Mouse (Mus musculus) neutrophil, adult 5-6 weeks (primary cell): ENCODE measurements around the gene Hpd. TPM values are rescaled to one million over a fixed set of nuclear protein-coding genes. Genes with fewer than 3 reads are reported as not detected.
A peak's percentile ranks its signal among the peaks of the same experiment; 100 is the strongest.

Experiments
- ATAC-seq: fragments of 151-379, 151-347 bp; 2 replicates; pipeline ENCODE4 v1.8.0; 2017; ENCODE audit warnings: mild to moderate bottlenecking, moderate TSS enrichment; ENCODE audit not compliant: insufficient number of reproducible peaks, poor library complexity, low FRiP score, severe bottlenecking; ENCODE audit errors: extremely low read depth
- total RNA-seq: library from RNA; stranded (forward); fragments of 200-1000 nt; gene quantifications from 2 replicates; pipeline ENCODE4 v1.2.3, GENCODE M21; 2017

Gene Hpd
- total RNA-seq, 1 experiment from 2014 or later: not detected

DNA sequence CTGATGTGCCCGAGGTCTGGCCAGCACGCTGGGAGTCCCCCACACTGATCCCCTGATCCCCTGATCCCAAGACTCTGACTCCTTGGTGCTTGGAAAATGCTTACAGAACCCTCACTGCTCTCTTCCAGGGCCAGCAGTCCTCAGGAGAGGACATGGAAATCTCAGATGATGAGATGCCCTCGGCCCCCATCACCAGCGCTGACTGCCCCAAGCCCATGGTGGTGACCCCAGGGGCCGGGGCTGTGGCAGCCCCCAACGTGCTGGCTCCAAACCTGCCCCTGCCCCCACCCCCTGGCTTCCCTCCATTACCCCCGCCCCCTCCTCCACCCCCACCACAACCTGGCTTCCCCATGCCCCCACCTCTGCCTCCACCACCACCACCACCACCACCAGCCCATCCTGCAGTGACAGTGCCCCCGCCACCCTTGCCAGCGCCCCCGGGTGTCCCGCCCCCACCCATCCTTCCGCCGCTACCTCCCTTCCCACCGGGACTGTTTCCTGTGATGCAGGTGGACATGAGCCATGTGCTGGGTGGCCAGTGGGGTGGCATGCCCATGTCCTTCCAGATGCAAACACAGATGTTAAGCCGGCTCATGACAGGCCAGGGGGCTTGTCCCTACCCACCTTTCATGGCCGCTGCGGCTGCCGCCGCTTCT lies 30.7 kb downstream of the Hpd start:
- no peak for ATAC-seq

DNA sequence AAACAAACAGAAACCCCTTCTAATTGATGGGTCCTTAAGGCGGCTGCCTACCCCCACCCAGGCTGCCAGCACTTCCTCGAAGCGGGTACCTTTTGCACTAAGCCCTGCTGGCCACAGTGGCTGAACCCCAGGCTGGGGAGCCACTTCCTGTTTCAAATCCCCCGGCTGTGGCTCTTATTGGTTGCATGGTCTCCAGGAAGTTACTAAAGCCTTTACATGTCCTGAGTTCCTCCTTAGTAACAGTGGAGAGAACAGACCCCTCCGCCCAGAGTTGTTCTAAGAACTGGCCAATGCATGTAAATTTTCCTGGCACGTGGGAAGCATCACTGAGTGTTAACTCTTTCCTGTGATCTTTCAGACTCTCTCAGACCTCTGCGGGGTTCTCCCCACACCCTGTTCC lies 31.4 kb downstream of the Hpd start:
- ATAC-seq: peak; percentile 68

DNA sequence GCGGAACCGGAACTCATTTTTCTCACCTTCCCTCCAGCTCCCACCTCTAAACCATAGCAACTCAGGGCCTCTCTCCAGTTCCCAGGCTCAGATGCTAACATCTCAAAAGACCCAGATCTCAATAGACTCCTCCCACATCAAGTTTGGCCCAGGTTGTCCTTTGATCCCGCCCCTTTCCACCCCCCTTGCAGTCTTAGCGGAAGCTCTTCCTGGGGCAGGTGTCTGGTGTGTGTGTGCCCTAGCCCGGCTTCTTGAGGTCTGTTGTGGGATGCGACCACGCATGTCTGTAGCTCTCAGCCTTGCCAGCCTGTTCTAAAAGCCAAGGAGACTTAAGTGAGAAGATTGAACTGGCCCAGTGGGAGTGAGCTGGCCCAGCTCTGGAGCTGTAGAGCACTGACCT lies 31.9 kb downstream of the Hpd start:
- ATAC-seq: peak; percentile 17; the same call in 1 of the 2 replicates

DNA sequence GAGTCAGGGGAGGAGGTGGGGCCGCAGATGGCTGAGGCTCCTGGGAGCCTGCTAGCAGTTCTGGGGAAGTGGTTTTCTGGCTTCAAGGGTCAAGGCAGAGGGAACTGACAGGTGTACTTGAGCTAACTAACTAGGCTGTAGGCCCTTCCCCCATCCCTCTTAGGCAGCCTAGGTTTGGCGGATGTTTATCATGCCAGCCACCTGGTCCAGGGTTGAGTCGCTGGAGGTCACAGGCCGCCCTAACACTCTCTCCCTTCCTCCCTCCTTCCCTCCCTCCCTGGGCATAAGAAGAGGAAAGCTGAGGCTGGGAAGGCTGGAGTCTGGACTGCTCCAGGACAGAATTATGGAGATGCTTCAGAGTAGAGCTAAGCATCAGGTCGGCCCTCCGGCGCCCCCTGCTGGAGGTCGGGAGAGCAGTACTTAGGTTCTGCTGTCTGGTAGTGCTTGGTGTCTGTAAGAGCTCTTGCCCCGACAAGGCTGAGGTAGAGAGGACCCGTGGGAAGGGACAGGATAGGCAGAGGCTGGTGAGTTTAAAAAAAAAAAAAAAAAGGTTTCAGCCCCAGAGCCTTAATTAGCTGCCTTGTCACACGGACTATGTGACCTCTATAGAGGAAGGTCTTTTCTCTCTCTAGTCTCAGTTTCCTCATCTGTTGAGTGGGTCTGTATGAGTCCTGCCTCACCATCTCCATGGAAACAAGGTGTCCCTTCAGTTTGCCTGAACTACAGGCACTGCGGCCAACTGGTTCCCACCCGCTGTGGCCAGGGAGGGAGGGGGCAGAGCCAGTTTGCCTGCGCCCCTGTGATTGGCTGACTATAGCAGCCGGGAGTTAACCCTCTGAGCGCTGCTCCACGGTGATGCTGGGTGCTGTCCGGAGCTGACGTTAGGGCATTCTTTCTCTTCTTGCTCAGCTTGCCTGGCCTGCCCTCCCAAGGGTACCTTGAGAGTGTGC lies 32.8 kb downstream of the Hpd start:
- peak; percentile 51 for ATAC-seq

DNA sequence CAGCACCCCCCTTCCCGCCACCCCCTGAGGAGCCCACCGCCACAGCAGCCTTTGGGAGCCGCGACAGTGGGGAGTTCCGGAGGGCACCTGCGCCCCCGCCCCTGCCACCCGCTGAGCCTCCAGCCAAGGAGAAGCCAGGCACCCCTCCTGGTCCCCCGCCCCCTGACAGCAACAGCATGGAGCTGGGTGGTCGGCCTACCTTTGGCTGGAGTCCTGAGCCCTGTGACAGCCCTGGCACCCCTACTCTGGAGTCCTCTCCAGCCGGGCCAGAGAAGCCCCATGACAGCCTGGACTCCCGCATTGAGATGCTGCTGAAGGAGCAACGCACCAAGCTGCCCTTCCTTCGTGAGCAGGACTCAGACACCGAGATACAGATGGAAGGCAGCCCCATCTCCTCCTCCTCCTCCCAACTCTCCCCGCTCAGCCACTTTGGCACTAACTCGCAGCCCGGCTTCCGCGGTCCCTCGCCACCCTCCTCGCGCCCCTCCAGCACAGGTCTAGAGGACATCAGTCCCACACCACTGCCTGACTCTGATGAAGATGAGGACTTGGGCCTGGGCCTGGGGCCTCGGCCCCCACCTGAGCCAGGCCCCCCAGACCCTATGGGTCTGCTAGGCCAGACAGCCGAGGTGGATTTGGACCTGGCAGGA lies 34.3 kb downstream of the Hpd start:
- no peak for ATAC-seq

DNA sequence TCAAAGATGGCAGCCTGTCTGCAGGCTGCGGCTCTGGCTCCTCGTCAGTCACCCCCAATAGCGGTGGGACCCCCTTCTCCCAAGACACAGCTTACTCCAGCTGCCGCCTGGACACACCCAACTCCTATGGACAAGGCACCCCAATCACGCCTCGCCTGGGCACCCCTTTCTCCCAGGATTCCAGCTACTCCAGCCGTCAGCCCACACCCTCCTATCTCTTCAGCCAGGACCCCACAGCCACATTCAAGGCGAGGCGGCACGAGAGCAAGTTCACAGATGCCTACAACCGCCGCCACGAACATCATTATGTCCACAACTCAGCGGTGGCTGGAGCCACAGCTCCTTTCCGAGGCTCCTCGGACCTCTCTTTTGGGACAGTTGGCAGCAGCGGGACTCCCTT lies 35.0 kb downstream of the Hpd start:
- ATAC-seq: no peak

DNA sequence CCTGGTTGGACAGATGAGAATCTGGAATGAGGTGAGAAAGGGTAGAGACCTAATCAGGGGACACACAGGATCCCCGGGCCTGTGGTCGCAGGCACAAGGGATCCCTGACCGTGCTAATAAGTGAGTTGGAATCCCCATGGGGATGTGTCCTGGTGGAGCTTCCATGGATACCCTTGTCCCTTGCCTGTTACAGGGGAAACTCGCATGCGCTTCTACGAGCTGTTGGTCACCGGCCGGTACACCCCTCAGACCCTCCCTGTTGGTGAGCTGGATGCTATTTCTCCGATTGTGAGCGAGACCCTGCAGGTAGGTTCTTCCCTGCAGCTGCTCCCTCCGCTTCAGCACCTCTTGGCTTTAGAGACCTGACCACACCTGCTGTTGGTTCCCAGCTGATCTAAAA lies 36.2 kb downstream of the Hpd start:
- no peak for ATAC-seq

DNA sequence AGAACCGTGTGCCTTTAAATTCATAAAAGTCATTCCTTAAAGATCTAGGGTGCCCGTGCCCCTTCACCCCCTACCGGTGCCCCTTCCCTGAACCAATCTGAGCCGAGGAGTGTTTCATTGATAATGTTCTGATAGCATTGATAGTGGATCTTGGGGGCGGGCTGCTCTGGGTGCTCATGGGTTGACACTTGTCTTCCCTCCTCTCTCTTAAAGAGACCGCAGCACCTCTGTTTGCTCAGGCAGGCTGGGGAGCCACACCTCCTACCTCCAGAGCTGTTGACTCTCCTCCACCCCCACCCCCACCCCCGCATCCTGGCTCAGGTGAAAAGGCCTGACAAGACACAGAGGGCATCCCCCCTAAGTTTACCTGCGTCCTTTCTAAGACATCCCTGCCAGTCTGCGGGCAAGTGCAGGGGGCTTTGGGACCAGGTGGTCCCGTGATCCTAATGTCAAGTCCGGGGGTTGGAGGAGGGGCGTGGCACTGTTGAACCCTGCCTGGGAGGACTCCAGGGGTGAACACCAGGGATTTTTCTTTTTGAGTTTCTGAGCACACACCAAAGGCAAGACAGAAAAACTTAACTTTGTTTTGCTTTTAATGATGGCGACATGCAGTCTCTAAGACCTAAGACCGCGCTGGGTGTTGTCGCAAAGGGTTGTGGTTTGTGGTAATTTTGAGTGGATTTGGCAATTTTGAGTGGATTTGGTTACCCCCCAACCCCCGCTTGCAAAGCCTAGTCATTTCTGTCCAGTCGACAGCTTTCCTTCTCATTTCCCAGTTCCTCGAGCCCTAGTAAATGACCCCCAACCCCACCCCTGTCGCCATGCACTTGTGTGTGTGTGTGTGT lies 37.6 kb downstream of the Hpd start:
- ATAC-seq: no peak

DNA sequence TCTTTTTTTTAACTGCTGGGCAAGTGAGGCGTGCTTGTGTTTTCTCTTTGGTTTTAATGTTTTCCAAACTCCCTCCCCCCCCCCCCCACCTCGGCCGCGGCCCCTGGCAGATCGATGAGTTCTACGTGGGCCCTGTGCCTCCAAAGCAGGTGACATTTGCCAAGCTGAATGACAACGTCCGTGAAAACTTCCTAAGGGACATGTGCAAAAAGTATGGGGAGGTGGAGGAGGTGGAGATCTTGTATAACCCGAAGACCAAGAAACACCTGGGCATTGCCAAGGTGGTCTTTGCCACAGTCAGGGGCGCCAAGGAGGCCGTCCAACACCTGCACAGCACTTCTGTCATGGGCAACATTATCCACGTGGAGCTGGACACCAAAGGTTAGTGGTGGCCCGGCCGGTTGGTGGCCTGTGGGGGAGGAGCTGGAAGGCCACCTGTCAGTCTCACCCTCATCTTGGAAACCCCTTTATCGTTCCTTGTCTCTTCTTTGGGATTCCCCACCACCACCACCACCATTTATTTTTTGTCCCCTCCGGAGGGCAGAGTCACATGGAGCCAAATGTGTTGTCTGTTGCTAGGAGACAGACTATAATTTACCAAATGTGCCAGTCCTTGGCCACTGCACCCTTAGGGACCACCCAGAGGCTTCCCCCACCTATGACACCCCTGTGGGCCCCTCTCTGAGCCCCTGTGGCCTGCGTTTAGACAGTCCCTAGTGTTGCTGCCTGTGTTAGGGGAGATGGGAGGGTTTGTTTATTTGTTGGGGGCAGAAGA lies 38.4 kb downstream of the Hpd start:
- no peak for ATAC-seq

DNA sequence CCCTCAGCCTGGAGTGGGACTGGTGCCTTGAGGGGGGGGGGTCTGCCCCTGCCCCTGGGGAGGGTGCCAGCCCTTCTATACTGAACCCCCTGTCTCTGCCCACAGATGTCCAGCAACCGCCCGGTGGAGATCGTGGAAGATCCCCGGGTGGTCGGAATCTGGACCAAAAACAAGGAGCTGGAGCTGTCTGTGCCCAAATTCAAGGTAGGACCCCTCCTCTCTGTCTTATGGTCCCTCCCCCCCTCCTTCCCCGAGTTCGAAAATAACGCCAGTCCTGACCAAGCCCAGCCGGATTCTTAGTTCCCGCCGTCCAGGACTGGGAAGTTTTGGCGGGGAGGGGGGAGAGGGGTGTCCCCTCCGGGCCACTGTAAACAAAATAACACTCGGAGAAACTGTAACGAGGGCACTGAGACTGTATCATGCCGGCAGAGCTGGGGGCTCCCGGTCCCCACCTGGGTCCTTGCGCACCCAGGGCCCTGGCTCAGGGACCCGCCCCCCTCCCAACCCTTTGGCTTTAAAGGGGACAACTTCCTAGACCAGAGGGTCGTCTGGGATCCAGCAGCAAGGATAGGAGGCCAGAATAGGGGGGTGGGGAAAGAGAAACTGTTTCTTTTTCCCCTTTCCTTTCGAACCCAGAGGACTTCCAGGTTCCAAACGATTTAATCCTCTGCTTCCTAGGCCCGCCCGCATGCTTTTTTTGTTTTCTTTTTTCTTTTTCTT lies 39.1 kb downstream of the Hpd start:
- ATAC-seq: no peak

DNA sequence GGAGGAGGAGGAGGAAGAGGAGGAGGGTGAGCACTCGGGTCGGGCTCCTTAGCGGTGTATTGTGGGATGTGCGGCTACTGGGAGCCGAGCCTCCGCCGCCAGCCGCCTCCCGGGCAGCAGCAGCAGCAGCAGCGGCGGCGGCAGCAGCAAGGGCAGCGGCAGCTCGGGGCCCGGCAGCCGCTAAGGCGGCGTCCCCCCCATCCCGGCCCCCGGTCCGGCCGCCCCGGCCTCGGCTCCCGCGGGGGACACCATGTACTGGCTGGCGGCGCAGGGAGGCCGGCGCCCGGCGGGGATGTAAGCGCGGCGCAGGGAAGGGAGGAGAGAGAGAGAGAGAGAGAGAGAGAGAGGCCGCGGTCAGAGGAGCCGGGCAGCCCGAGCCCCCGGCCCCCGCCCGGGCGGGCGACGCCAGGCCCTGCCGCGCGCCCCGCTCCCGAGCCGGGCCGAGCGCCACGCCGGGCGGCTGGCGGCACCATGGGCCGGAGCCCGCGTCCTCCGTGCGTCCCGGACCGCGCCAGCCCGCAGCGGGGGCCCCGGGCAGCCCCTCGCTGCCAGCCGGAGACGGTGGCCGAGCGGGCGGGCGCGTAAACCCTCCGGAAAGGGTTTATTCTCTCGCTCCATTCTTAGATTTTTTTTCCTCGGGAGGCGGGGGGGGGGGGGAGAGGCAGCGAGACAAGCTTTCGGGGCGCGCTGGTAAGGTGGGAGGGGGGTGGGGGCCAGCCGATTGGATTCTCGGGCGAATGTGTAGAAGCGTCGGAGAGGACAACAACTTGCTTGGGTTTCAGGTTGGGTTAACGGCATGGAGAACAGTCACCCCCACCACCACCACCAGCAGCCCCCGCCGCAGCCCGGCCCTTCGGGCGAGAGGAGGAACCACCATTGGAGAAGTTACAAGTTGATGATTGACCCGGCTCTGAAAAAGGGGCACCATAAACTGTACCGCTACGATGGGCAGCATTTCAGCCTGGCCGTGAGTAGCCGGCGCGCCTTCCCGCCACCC lies 40.1 kb downstream of the Hpd start, which contains the start of gene Setd1b:
Gene Setd1b, plus strand, starts transcription at position 33 of the 997 bp plus-strand sequence.
- no peak for ATAC-seq

DNA sequence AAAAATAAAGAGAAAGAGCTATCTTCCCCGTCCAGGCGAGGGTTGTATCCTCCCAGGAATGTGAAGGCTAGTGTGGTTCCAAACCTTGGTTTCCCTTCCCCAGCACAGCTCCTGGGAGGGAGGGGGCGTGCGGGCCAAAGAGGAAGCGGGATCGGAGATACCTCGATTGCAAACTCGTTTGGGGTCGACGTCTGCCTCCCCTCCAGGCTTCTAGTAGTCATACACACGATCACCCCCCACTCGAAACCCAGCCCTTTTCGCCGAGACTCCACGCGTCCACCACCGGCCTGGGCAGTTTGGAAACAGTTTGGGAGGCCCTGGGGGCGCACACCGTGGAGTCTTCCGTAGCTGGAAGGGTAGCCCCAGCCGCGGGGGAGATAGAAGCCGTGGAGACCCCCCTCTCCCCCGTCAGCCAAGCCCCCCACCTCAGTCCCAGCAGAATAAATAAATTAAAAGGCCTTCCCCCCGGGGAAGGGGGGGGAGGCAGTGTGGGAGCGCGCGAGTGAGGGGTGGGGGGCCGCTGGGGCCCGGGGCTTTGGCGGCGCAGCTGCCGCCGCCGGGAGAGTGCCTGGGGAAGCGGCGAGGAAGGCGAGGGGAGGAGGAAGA lies 40.9 kb downstream of the Hpd start:
- ATAC-seq: no peak

DNA sequence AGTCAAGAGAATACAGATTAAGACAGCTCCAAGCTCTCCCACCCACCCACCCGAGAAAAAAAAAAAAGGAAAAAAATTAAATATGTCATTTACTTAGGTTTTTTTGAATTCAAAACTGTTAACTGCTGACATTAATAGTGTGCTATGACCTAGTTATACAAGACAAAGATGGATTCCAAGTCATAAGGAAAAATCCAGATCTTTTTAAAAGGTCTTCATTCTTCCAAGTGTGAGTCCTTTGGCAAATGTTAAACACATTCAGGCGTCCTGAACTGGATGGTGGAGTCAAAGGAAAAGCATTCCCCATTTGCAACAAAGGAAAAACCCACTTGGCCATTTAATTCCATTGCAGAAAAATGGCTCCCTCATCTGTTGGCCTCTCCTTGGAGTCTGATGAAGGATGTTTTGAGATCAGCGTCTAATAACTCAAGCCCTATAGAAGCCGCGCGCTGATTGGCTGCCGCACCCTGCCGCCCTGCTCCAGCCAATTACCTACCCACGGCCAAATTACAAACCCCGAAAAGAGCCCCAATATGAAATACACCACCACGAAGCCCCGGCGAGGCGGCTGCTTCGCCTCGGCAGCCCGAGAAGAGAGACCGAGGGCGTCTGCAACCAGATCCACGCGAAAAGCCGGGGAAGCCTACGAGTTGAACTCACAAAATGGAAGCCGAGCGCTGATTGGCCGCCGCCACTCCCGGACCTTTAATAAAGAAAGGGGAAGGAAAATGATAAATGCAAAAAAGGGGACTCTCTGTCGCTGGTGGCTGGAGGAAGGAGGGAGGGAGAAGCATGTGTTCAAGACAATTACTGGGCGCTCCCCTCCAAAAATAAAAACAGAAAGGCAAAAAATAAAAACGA lies 41.6 kb downstream of the Hpd start:
- ATAC-seq: peak; percentile 44

DNA sequence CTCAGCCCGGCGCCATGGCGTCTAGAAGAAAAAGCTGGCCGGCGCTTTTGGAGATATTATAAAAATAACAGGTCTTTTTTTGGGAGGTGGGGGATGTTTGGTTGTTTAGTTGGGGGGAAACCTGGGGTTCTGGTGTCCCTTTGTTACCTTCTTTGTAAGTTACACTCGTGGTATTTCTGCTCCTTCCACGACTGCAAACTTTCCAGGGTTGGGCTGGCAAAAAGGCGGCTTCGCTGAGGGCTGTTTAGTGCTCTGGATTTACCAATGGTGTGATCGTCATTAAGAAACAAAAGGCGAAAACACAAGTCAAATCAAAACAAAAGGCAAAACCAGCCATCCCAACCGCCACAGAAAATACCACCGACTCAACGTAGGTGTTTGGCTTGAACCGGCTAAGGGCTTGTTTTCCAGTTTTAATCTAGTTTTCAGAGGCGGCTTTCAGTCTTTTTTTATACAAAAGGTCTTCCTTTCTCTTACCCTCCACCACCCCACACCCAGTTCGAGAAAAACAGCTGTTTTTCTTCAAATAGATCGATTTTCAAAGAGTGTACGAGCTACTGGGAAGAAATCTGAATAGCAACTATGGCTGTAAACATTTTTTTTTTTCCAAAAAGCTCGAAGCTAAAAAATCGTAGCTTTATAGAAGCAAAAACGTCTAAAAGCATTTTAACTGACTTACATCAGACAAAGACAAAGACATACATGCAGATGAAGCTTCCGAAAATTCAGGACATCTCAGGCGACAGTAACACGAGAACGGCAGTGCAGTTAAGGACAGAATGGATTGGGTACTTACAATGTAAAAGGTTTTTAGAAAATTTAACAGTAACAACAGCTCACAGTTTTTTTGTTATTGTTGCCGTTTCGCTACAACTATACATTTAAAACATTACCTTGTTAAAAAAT lies 42.6 kb downstream of the Hpd start:
- no peak for ATAC-seq
